Mouse (Mus musculus) brain, embryonic 14.5 days (tissue): ENCODE measurements at regions not wholly inside any gene's neighbourhood (a gene's known extent, or its start where the extent isn't known, plus 50 kb on each side); places are given as distances from the start of the nearest gene placed in this dataset.

Source experiments
- CTCF ChIP-seq: fragments of 200-500 bp; IDR thresholded peaks from 2 replicates; pipeline ENCODE4 v1.5.1; 2012; ENCODE audit warnings: inconsistent platforms, mild to moderate bottlenecking, moderate library complexity, borderline replicate concordance; ENCODE audit not compliant: insufficient read depth, insufficient read length; ENCODE audit errors: extremely low read depth
- POLR2A ChIP-seq: fragments of 200-500 bp; IDR thresholded peaks from 2 replicates; pipeline ENCODE4 v1.6.1; 2012; ENCODE audit warnings: mild to moderate bottlenecking, inconsistent platforms, borderline replicate concordance; ENCODE audit not compliant: poor library complexity, insufficient read depth, insufficient read length, severe bottlenecking; ENCODE audit errors: extremely low read depth

GRCm38 (mm10) chr2:148563390-148563789 is 109.0 kb upstream of the Nxt1 start:
- TF ChIP-seq CTCF = no peak
- TF ChIP-seq POLR2A = no peak
